Mouse (Mus musculus): Measurements from ENCODE around the gene C530025M09Rik.

C530025M09Rik gene

GRCm38 (mm10) chr2:149830536-149831458 is at the start of gene C530025M09Rik:
TSS of gene C530025M09Rik (minus strand) at chr2:149831213.
- no peak for DNase-seq (ENCODE audit: extremely low read depth, low read depth, low spot score)

DNA sequence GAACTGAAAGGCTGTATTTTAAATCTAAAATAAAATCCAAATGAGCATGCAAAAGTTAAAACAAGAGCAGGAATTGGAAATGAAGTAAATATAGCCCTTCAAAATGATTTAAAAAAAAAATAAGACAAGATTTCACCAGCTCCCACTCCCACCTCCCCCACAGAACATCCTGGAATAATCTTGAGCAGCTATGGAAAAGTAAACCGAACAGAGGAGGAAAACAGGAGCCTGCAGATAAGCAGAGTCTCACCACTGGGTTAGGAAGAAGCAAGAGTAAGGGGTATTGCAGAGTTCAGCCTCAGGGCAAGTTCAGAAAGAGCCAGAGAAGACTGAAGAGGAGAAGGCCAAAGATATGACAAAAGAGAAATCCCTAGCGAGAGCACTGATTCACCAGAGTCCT is 46.9 kb upstream of the C530025M09Rik start:
- no peak for DNase-seq (ENCODE audit: extremely low read depth, low read depth, low spot score)

GRCm38 (mm10) chr2:149873346-149873745 is 42.3 kb upstream of the C530025M09Rik start:
- DNase-seq (ENCODE audit: extremely low read depth, low read depth, low spot score): no peak

- no peak for DNase-seq (ENCODE audit: extremely low read depth, low read depth, low spot score)
Observed at GRCm38 (mm10) chr2:149872496-149872895, 41.5 kb upstream of the C530025M09Rik start.

DNA sequence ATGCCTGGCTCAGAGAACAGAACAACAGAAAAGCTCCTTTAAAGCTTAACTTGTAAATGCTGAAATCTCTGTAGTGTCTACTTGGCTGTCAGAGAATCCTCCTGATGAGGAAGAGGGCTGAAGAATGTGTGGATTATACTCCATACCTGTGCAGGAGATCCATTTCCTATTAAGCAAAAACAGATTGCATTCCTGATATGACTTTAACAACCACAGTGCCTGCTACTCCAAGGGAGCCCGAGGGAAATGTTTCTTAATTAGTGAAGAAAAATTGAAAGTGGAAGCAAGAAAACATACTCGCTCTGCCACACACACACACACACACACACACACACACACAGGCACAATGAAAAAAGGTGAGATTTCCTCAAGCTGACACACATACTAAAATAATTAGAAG is 39.5 kb upstream of the C530025M09Rik start:
- DNase-seq (ENCODE audit: extremely low read depth, low read depth, low spot score): no peak

DNA sequence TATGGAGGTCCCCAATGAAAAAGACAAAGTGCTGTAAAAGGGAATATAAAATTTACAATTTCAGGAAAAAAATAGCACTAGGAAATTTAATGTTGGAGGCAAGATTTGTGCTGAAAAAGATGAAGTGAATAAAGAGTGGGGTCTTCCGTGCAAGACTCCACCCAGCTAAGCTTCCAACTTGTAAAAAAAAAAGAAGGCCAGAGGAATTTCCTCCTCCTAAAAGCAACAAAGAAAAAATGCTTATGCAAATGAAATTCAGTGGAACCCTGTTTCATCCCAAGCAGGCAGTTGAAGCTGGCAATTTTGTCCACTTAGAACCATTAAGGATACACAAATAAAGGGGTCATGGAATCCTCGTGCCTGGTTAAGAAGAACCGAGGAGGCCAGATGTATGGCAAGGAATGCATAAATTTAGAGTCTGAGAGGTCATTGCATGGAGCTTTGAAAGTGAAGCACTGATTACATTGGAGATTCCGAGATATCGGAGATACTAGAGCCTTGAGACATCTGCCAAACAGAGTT is 35.0 kb upstream of the C530025M09Rik start:
- no peak for DNase-seq (ENCODE audit: extremely low read depth, low read depth, low spot score)

DNA sequence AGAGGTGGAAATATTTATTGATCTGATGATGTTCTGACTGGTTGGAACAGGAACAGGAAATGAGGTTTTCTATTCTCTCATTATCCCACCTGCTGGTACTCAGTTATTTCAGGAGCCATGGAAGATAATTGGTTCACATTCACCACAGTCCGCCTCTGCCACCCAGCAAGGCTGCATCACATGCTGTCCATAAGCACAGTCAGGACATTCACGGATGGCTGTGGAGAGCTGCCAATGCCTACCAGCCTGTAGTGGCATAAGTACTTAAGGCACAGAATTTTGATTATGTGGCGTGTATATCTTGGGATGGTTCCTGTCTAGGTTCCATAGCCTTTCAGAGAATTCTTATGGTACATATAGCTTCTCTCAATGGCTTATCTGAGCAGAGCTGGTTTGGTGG is 30.0 kb upstream of the C530025M09Rik start:
- no peak for DNase-seq (ENCODE audit: extremely low read depth, low read depth, low spot score)

GRCm38 (mm10) chr2:149848778-149849177 is 17.8 kb upstream of the C530025M09Rik start:
- no peak for DNase-seq (ENCODE audit: extremely low read depth, low read depth, low spot score)

- DNase-seq (ENCODE audit: extremely low read depth, low read depth, low spot score): no peak
Observed at GRCm38 (mm10) chr2:149844575-149844974, 13.6 kb upstream of the C530025M09Rik start.

- DNase-seq (ENCODE audit: extremely low read depth, low read depth, low spot score): no peak
Observed at GRCm38 (mm10) chr2:149839666-149840065, 8.7 kb upstream of the C530025M09Rik start.

GRCm38 (mm10) chr2:149836471-149837135 is 5.6 kb upstream of the C530025M09Rik start:
- no peak for DNase-seq (ENCODE audit: extremely low read depth, low read depth, low spot score)

DNA sequence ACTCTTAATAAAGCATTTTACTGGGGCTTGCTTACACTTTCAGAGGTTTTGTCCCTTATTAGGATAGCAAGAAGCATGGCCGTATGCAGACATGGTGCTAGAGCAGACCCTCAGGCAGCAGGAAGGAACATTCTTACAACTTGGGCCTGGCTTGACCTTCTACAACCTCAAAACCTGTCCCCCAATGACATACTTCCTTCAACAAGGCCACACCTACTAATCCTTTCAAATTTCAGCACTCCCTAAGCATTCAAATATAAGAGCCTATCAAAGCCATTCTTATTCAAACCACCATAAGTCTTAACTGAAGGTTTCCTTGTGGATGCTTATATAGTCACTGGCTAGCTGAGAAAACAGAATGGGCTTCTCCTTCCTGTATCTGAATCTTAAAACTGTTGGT is 4.1 kb upstream of the C530025M09Rik start:
- no peak for DNase-seq (ENCODE audit: extremely low read depth, low read depth, low spot score)

DNA sequence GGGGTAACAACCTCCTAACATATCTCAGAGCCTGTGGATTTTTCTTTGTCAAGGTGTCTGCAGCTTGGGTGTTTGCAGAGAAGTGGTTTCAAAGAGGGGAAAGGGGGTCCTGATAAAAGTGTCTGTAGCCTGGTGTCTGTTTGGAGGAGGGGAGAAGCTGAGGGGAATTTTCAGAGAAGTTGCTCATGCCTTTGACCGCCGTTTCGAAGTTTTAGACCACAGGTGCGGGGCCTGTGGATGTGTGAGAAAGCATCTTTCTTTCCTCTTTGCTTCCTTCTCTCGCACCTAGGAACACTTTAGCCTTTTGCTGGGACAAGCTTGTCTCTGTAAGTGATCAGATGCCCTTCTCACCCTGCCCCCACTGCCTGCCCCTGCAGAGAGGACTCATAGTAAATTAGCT is 1.3 kb upstream of the C530025M09Rik start:
- no peak for DNase-seq (ENCODE audit: extremely low read depth, low read depth, low spot score)

- no peak for DNase-seq (ENCODE audit: extremely low read depth, low read depth, low spot score)
Observed at GRCm38 (mm10) chr2:149831459-149832245, 639 bp upstream of the C530025M09Rik start.

- DNase-seq (ENCODE audit: extremely low read depth, low read depth, low spot score): no peak
Observed at GRCm38 (mm10) chr2:149829955-149830535, 968 bp downstream of the C530025M09Rik start.

DNA sequence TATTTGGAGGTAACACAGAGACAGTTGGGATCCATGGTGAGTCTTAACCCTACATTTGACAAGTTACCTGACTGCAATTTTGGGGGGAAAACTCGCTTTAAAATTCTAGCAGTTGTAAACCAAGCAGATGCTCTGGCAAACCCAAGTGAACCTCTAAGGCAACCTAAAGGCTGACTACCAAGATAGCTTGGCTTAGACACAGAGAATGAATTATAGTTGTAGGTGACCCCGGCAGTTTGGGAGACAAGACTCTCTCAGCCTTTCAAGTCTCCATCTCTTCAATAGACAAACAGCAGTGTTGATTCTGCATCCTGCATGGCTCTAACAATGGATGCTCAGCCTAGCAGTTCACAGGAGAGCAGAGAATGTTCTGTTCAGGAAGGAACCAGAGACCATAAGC is 2.1 kb downstream of the C530025M09Rik start, which contains the start of gene Syndig1:
Gene Syndig1, plus strand, starts transcription at position 301 of the 400 bp plus-strand sequence.
- no peak for DNase-seq (ENCODE audit: extremely low read depth, low read depth, low spot score)

- no peak for DNase-seq (ENCODE audit: extremely low read depth, low read depth, low spot score)
Observed at GRCm38 (mm10) chr2:149820201-149820600, 10.8 kb downstream of the C530025M09Rik start.

DNA sequence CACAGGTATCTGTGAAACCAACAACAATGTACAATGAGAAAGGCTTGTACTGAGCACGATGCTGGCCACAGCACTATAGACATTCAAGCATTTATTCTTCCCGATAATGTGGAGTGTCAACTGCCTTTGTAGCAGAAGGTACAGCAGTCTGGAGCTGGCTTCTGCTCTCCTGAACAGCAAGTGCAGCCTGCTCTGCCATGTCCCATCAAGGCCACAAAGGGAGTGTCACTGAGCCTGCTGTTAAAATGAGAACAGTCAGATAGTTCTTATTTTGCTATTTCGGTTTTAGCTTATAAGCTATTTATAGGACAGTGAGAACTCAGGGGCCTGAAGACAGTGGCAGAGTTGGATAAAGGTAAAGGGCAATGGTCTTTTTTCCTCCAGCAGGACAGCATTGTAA is 11.3 kb downstream of the C530025M09Rik start:
- no peak for DNase-seq (ENCODE audit: extremely low read depth, low read depth, low spot score)

- no peak for DNase-seq (ENCODE audit: extremely low read depth, low read depth, low spot score)
Observed at GRCm38 (mm10) chr2:149818395-149818794, 12.6 kb downstream of the C530025M09Rik start.

DNA sequence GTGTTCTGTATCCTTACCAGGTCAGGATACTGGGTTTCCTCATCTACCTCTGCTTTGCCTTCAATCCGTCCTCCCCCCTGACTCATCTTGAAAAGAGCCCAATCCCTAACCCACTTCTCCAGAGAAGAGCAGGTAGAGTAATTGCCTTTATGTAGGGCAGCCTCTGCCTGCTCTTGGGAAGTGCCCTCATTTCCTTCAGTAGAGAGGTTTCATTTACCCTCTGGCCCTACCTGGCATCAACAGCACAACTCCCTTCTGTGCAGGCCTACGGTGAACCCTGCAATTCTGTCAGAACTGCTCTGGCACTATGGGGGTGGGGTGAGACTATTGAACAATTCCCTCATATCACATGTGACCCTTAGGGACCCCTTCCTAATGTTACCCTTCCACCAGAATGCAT is 18.1 kb downstream of the C530025M09Rik start:
- DNase-seq (ENCODE audit: extremely low read depth, low read depth, low spot score): no peak

GRCm38 (mm10) chr2:149805256-149805655 is 25.8 kb downstream of the C530025M09Rik start:
- DNase-seq (ENCODE audit: extremely low read depth, low read depth, low spot score): no peak
